Mouse (Mus musculus) E14TG2a.4 (cell line): Measurements from ENCODE around the gene Hs6st1.

Experiments used
- H3K27me3 ChIP-seq: 2 replicates; pipeline ENCODE4 v1.6.1; 2014; ENCODE audit warnings: low read length, control low read depth; ENCODE audit not compliant: insufficient read depth
- H3K36me3 ChIP-seq: 2 replicates; pipeline ENCODE4 v1.6.1; 2014; ENCODE audit warnings: low read length, control low read depth; ENCODE audit not compliant: insufficient read depth
- H3K4me1 ChIP-seq: replicated peaks from 2 replicates; pipeline ENCODE4 v1.6.1; 2014; ENCODE audit warnings: low read depth, low read length, control low read depth
- H3K4me3 ChIP-seq: replicated peaks from 2 replicates; pipeline ENCODE4 v1.5.1; 2014; ENCODE audit warnings: mild to moderate bottlenecking, low read length
- H3K9me3 ChIP-seq: 2 replicates; pipeline ENCODE4 v1.6.1; 2014; ENCODE audit warnings: low read length, control low read depth
- CTCF ChIP-seq: conservative IDR thresholded peaks from 2 replicates; pipeline ENCODE4 v1.5.1; 2014; ENCODE audit warnings: low read length
- NANOG ChIP-seq: IDR thresholded peaks from 2 replicates; pipeline ENCODE4 v1.6.1; 2014; ENCODE audit warnings: borderline replicate concordance, low read length, mixed read lengths
- POU5F1 ChIP-seq: IDR thresholded peaks from 2 replicates; pipeline ENCODE4 v1.6.1; 2014; ENCODE audit warnings: low read length, borderline replicate concordance

The Hs6st1 gene

GRCm38 (mm10) chr1:36062088-36062805 is 6.0 kb upstream of the Hs6st1 start:
- no peaks in the 10 kb centered on the region for H3K9me3 ChIP-seq
- TF ChIP-seq CTCF (no peak), POU5F1 (no peak), NANOG (no peak)
- peak overlapping the region; percentile 71 for H3K4me3 ChIP-seq
- no peaks in the 10 kb centered on the region for H3K27me3 ChIP-seq
- H3K36me3 ChIP-seq, result no peaks in the 10 kb centered on the region
- peaks cover 98% of the 10 kb centered on the region for H3K4me1 ChIP-seq

- Histone ChIP-seq H3K27me3 (no peaks in the 10 kb centered on the region), H3K9me3 (no peaks in the 10 kb centered on the region), H3K4me3 (peak overlapping the region; percentile 71), H3K4me1 (peaks cover 98% of the 10 kb centered on the region), H3K36me3 (no peaks in the 10 kb centered on the region)
- TF ChIP-seq CTCF (no peak), POU5F1 (no peak), NANOG (no peak)
Measured at GRCm38 (mm10) chr1:36062826-36063640, 5.2 kb upstream of the Hs6st1 start.

GRCm38 (mm10) chr1:36063641-36063955 is 4.6 kb upstream of the Hs6st1 start:
- no peaks in the 10 kb centered on the region for H3K9me3 ChIP-seq
- TF ChIP-seq POU5F1 (no peak), CTCF (no peak), NANOG (no peak)

DNA sequence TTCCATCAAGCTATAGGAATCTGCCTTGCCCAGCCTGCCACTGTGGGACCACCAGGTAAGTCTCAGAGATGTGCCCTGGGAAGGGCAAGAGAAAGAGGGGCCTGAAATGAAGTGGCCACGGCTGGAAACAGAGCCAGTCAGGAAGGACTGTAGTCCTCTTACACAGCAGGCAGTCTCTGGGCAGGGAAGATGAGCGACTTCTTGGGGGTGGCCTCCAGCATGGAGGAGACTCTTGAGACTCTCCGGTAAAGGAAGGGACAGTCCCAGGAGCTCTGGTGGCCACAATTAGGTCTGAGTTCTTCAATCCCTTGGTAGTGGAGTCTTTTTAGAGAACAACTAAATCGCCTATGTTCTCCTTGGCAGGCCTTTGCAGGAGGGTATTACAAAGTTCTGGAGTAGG is 4.0 kb upstream of the Hs6st1 start:
- no peak for TF ChIP-seq CTCF
- no peak for TF ChIP-seq NANOG
- TF ChIP-seq POU5F1, result no peak
- H3K36me3 ChIP-seq, result no peaks in the 10 kb centered on the region
- H3K27me3 ChIP-seq, result no peaks in the 10 kb centered on the region
- peaks cover 86% of the 10 kb centered on the region for H3K4me1 ChIP-seq
- H3K9me3 ChIP-seq, result no peaks in the 10 kb centered on the region
- H3K4me3 ChIP-seq, result peak overlapping the region; percentile 71

More at GRCm38 (mm10) chr1:36063641-36063955, 4.6 kb upstream of the Hs6st1 start:
- H3K36me3 ChIP-seq, result no peaks in the 10 kb centered on the region
- peak overlapping the region; percentile 71; the same call in 1 of the 2 replicates for H3K4me3 ChIP-seq
- peaks cover 92% of the 10 kb centered on the region for H3K4me1 ChIP-seq
- no peaks in the 10 kb centered on the region for H3K27me3 ChIP-seq

- H3K27me3 ChIP-seq, result no peaks in the 10 kb centered on the region
- H3K36me3 ChIP-seq, result peaks cover 8% of the 10 kb centered on the region
- TF ChIP-seq POU5F1 (no peak), CTCF (peak; percentile 92)
- H3K9me3 ChIP-seq, result no peaks in the 10 kb centered on the region
- H3K4me3 ChIP-seq, result peak overlapping the region; percentile 71
- H3K4me1 ChIP-seq, result peaks cover 86% of the 10 kb centered on the region
Measured at GRCm38 (mm10) chr1:36064861-36065760, 3.1 kb upstream of the Hs6st1 start.

DNA sequence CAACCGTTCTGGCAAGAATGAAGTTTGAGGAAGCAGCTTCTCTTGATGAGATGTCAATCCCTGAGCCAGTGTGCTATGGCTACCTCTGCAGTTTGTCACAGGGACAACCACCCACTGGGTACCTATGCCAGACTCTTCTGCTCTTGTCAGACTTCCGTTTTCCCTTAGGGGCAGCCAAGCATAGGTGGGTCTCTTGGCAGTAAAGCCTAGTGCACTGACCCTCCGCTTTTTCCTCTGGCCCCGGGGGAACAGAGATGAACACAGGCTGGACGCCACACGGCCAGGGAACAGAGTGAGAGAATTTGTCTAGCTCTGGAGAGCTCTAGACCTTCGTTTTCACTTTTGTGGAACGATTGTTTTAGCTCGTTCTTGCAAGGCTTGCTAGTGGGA is 2.4 kb upstream of the Hs6st1 start:
- no peaks in the 10 kb centered on the region for H3K9me3 ChIP-seq
- peak overlapping the region; percentile 71 for H3K4me3 ChIP-seq
- H3K4me1 ChIP-seq, result peaks cover 86% of the 10 kb centered on the region
- no peaks in the 10 kb centered on the region for H3K27me3 ChIP-seq
- no peak for TF ChIP-seq CTCF
- TF ChIP-seq POU5F1, result no peak
- TF ChIP-seq NANOG, result no peak
- H3K36me3 ChIP-seq, result peaks cover 14% of the 10 kb centered on the region

GRCm38 (mm10) chr1:36066216-36066980 is 1.8 kb upstream of the Hs6st1 start:
- H3K4me1 ChIP-seq, result peaks cover 86% of the 10 kb centered on the region
- peaks cover 21% of the 10 kb centered on the region for H3K36me3 ChIP-seq
- H3K9me3 ChIP-seq, result no peaks in the 10 kb centered on the region
- no peak for TF ChIP-seq CTCF
- no peak for TF ChIP-seq NANOG
- no peak for TF ChIP-seq POU5F1
- no peak overlapping the region for H3K4me3 ChIP-seq
- H3K27me3 ChIP-seq, result no peaks in the 10 kb centered on the region

GRCm38 (mm10) chr1:36067201-36067600 is 999 bp upstream of the Hs6st1 start:
- TF ChIP-seq NANOG (no peak), POU5F1 (no peak), CTCF (no peak)
- Histone ChIP-seq H3K4me1 (peaks cover 86% of the 10 kb centered on the region), H3K9me3 (no peaks in the 10 kb centered on the region), H3K27me3 (no peaks in the 10 kb centered on the region), H3K36me3 (peaks cover 29% of the 10 kb centered on the region), H3K4me3 (peak overlapping the region; percentile 96)
